Mouse (Mus musculus): ENCODE data around the gene Pex5. TPM values are rescaled to one million over a fixed set of nuclear protein-coding genes. Genes with fewer than 3 reads are reported as not detected.

Gene Pex5
- 36.4 and 39.4 TPM in 2 replicates for polyA plus RNA-seq (2015; fragmentation: Nextera tagmentation; extraction: Ambion mirVana)

DNA sequence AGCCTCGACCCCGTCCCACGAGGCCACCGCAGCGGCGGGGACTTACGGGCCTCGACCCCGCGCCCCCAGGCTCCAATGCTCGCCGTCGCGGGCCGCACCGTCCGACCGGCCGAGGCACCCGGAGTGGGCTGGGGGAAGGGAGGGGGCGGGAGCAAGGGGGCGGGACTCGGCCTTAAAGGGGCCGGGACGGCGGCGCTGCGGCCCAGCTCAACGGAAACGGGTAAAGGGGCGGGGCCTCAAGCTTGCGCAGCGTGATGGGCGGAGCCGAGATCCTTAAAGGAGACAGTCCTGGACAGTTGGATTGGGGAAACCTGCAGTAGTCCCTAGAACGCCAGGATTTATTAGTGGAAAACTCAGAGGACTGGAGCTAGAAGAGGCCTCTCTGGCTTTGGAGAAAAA lies at the start of gene Pex5:
Gene Pex5 (minus strand): TSS at position 141 of the 399 bp plus-strand sequence.
- ATAC-seq (replicated peaks; ENCODE audit: low FRiP score, low read depth) (peak; percentile 96), DNase-seq (ENCODE audit: low spot score) (peak; percentile 99)
- Histone ChIP-seq H3K27ac (peak within 1 kb of the TSS; percentile 73), H3K4me3 (replicated peaks; ENCODE audit: low read depth, low read length) (peak within 1 kb of the TSS; percentile 93), H3K4me2 (ENCODE audit: low read length) (peak within 1 kb of the TSS; percentile 83), H3K9me3 (replicated peaks; ENCODE audit: low read length) (no peaks in the 10 kb centered on the region), H3K4me1 (replicated peaks; ENCODE audit: insufficient read depth, low read length) (no peaks in the 10 kb centered on the region), H3K36me3 (ENCODE audit: insufficient read depth, low read length) (no peaks in the 10 kb centered on the region), H3K27me3 (ENCODE audit: insufficient read depth, low read length) (no peaks in the 10 kb centered on the region), H3K9ac (ENCODE audit: low read depth, low read length) (peak within 1 kb of the TSS; percentile 92)
- under 1% methylated on average over 27 of the region's 36 CpGs for WGBS
- no peak for TF ChIP-seq CTCF (IDR thresholded peaks at IDR 0.05; ENCODE audit: low read depth)

DNA sequence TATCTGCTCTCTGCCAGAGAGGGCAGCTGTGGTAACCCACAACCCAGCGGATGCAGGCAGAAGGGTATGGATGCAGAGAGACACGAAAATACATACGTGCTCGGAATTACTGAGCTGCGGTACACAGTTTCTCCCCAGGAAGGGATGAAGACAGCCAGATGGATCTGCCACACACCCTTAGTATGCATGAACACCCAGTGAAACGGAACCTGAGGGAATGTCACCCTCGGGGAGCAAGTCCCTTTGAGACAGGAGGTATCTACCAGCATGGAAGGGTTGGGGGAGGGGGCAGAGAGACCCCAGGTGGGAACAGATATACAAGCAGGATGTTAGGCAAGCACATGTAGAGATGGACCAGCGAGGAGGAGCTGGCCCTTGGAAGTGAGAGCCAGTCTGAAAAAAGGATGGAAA lies 49.0 kb upstream of the Pex5 start:
- H3K27ac ChIP-seq = no peak overlapping the region
- no peaks in the 10 kb centered on the region for H3K27me3 ChIP-seq (ENCODE audit: insufficient read depth, low read length)
- 0 out of 2 replicates have a peak, but pooled peaks cover 5% of the 10 kb centered on the region for H3K4me1 ChIP-seq (replicated peaks; ENCODE audit: insufficient read depth, low read length)
- H3K9ac ChIP-seq (ENCODE audit: low read depth, low read length) = no peak overlapping the region
- TF ChIP-seq CTCF (IDR thresholded peaks at IDR 0.05; ENCODE audit: low read depth) = no peak
- no peak for ATAC-seq (replicated peaks; ENCODE audit: low FRiP score, low read depth)
- no peak overlapping the region for H3K4me3 ChIP-seq (replicated peaks; ENCODE audit: low read depth, low read length)
- H3K9me3 ChIP-seq (replicated peaks; ENCODE audit: low read length) = no peaks in the 10 kb centered on the region
- DNase-seq (ENCODE audit: low spot score) = no peak
- 24% methylated on average over 8 of the region's 8 CpGs for WGBS
- H3K4me2 ChIP-seq (ENCODE audit: low read length) = peak overlapping the region; percentile 74
- no peaks in the 10 kb centered on the region for H3K36me3 ChIP-seq (ENCODE audit: insufficient read depth, low read length)

GRCm38 (mm10) chr6:124459388-124459787 lies 44.5 kb upstream of the Pex5 start:
- Histone ChIP-seq H3K36me3 (ENCODE audit: insufficient read depth, low read length) (no peaks in the 10 kb centered on the region), H3K9ac (ENCODE audit: low read depth, low read length) (no peak overlapping the region), H3K9me3 (replicated peaks; ENCODE audit: low read length) (no peaks in the 10 kb centered on the region), H3K27me3 (ENCODE audit: insufficient read depth, low read length) (no peaks in the 10 kb centered on the region), H3K4me2 (ENCODE audit: low read length) (no peak overlapping the region), H3K4me1 (replicated peaks; ENCODE audit: insufficient read depth, low read length) (0 out of 2 replicates have a peak, but pooled peaks cover under 1% of the 10 kb centered on the region), H3K4me3 (replicated peaks; ENCODE audit: low read depth, low read length) (no peak overlapping the region), H3K27ac (no peak overlapping the region)
- ATAC-seq (replicated peaks; ENCODE audit: low FRiP score, low read depth) (no peak), DNase-seq (ENCODE audit: low spot score) (no peak)
- 84% methylated on average over 4 of the region's 4 CpGs for WGBS
- no peak for TF ChIP-seq CTCF (IDR thresholded peaks at IDR 0.05; ENCODE audit: low read depth)

DNA sequence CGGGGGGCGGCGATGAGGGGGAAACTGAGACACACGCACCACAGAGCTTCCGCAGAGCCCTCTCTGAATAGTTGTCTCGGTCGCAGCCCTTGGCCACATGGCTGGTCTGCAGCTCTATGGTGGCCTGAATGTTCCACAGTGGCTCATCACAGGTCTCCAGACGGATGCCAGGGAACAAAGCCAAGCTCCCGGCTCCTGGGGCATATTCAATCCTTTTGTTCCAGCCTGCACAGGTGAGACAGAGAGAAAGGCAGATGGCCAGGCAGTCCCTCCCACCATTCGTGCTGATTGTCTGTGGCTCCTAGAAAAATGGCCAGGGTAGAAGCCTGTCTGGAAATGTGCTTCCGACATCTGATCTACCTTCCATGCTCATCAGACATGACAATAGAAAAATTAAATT lies 43.6 kb upstream of the Pex5 start:
- TF ChIP-seq CTCF (IDR thresholded peaks at IDR 0.05; ENCODE audit: low read depth) = no peak
- ATAC-seq (replicated peaks; ENCODE audit: low FRiP score, low read depth) (no peak), DNase-seq (ENCODE audit: low spot score) (no peak)
- Histone ChIP-seq H3K9ac (ENCODE audit: low read depth, low read length) (no peak overlapping the region), H3K27me3 (ENCODE audit: insufficient read depth, low read length) (no peaks in the 10 kb centered on the region), H3K9me3 (replicated peaks; ENCODE audit: low read length) (no peaks in the 10 kb centered on the region), H3K27ac (no peak overlapping the region), H3K4me1 (replicated peaks; ENCODE audit: insufficient read depth, low read length) (no peaks in the 10 kb centered on the region), H3K4me3 (replicated peaks; ENCODE audit: low read depth, low read length) (no peak overlapping the region), H3K36me3 (ENCODE audit: insufficient read depth, low read length) (no peaks in the 10 kb centered on the region), H3K4me2 (ENCODE audit: low read length) (no peak overlapping the region)
- 87% methylated on average over 11 of the region's 11 CpGs for WGBS

DNA sequence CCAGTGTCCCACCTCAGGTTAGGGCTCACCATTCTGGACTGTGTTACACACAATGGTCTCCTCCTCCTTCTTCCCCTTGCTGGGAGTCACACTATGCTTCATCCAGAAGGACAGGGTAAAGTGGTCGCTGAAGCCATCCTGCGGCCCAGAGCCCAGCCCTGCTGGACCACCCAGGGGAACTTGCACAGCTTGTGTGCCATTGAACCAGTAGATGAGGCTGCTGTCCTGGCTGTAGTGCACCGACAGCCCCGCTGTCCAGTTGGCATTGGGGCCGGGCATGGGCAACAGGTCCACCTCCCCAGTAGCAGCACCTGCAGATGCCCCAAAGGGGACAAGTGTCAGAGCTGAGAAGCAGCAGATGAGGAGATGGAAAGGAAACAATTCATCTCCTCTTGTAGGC lies 43.0 kb upstream of the Pex5 start:
- Histone ChIP-seq H3K4me2 (ENCODE audit: low read length) (no peak overlapping the region), H3K9me3 (replicated peaks; ENCODE audit: low read length) (no peaks in the 10 kb centered on the region), H3K36me3 (ENCODE audit: insufficient read depth, low read length) (no peaks in the 10 kb centered on the region), H3K27ac (no peak overlapping the region), H3K27me3 (ENCODE audit: insufficient read depth, low read length) (no peaks in the 10 kb centered on the region), H3K4me3 (replicated peaks; ENCODE audit: low read depth, low read length) (no peak overlapping the region), H3K4me1 (replicated peaks; ENCODE audit: insufficient read depth, low read length) (no peaks in the 10 kb centered on the region), H3K9ac (ENCODE audit: low read depth, low read length) (no peak overlapping the region)
- ATAC-seq (replicated peaks; ENCODE audit: low FRiP score, low read depth) (no peak), DNase-seq (ENCODE audit: low spot score) (no peak)
- 90% methylated on average over 5 of the region's 5 CpGs for WGBS
- TF ChIP-seq CTCF (IDR thresholded peaks at IDR 0.05; ENCODE audit: low read depth) = no peak

DNA sequence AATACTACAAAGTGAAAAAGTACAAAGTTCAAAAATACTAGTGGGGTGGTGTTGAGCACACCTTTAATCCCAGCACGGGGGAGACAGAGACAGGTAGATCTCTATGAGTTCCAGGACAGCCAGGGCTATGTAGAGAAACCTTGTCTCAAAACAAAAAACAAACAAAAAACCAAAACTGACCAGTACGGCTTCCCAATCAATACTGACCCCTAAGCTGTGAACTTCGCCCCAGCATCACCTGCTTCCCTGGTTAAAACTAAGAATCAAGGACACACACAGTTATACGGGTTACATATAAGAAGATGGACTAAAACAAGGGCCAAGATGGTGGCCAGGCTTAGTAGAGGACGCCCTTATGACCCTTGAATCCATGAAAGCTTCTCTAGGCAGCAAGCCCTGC lies 41.4 kb upstream of the Pex5 start:
- Histone ChIP-seq H3K9ac (ENCODE audit: low read depth, low read length) (no peak overlapping the region), H3K4me1 (replicated peaks; ENCODE audit: insufficient read depth, low read length) (no peaks in the 10 kb centered on the region), H3K27ac (no peak overlapping the region), H3K27me3 (ENCODE audit: insufficient read depth, low read length) (no peaks in the 10 kb centered on the region), H3K4me2 (ENCODE audit: low read length) (no peak overlapping the region), H3K36me3 (ENCODE audit: insufficient read depth, low read length) (no peaks in the 10 kb centered on the region), H3K4me3 (replicated peaks; ENCODE audit: low read depth, low read length) (no peak overlapping the region), H3K9me3 (replicated peaks; ENCODE audit: low read length) (no peaks in the 10 kb centered on the region)
- no peak for ATAC-seq (replicated peaks; ENCODE audit: low FRiP score, low read depth)
- 91% methylated on average over 5 of the region's 5 CpGs for WGBS
- TF ChIP-seq CTCF (IDR thresholded peaks at IDR 0.05; ENCODE audit: low read depth) = no peak
- DNase-seq (ENCODE audit: low spot score) = no peak

GRCm38 (mm10) chr6:124453756-124454155 lies 38.9 kb upstream of the Pex5 start:
- DNase-seq (ENCODE audit: low spot score) = peak; percentile 7

More at GRCm38 (mm10) chr6:124453756-124454155, 38.9 kb upstream of the Pex5 start:
- Histone ChIP-seq H3K36me3 (ENCODE audit: insufficient read depth, low read length) (no peaks in the 10 kb centered on the region), H3K9me3 (replicated peaks; ENCODE audit: low read length) (no peaks in the 10 kb centered on the region), H3K9ac (ENCODE audit: low read depth, low read length) (no peak overlapping the region), H3K4me2 (ENCODE audit: low read length) (no peak overlapping the region), H3K27me3 (ENCODE audit: insufficient read depth, low read length) (no peaks in the 10 kb centered on the region), H3K27ac (no peak overlapping the region), H3K4me3 (replicated peaks; ENCODE audit: low read depth, low read length) (no peak overlapping the region), H3K4me1 (replicated peaks; ENCODE audit: insufficient read depth, low read length) (no peaks in the 10 kb centered on the region)
- WGBS = 52% methylated on average over 4 of the region's 4 CpGs
- 0 out of 2 replicates have a peak, but pooled peaks have one; percentile 37 for ATAC-seq (replicated peaks; ENCODE audit: low FRiP score, low read depth)
- no peak for TF ChIP-seq CTCF (IDR thresholded peaks at IDR 0.05; ENCODE audit: low read depth)
